Mouse (Mus musculus) stomach, adult 2 months (tissue): ENCODE data around the gene Ugp2. TPM values are rescaled to one million over a fixed set of nuclear protein-coding genes. Genes with fewer than 3 reads are reported as not detected.

Experiments used
- polyA plus RNA-seq: library from polyadenylated mRNA; depleted of rRNA; stranded (reverse); fragments of >200 nt; gene quantifications from 2 replicates; pipeline ENCODE4 v1.2.3, GENCODE M21; 2012; rRNA removed

Ugp2 gene
- 0.54 and 1.2 TPM in 2 replicates for polyA plus RNA-seq

DNA sequence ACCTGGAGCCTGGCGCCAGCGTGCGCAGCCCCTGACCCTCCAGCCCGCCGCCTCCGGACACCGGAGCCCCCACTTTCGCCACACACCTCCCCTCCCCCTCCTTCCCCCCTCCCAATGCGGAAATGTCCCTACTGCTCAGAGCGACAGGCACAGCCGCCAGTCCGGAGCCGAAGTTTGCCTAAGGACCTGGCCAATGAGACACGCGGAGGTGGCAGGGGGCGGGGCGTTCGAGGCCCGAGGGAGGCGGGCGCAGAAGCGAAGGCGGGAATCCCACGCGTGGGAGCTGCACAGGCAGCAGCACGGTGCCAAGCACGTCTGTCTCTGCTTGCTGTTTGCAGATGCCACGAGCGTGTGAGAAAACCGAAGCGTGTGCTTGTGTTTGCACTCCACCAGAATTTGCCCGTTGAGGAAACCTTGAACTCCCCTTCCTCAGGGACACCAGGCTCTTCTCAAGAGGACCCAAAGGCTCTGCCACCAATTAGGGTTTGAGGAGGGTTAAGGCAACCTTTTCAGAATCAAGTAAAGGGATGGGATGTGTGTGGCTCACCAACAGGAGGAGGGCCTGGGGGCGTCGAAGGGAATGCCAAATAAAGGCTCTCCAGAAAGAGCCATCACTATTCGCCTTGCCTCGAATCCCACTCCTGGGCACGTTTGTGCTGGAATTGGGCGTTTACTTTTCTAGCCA, at the start of gene Ugp2:
TSS of gene Ugp2 (minus strand) at position 80 of the 685 bp plus-strand sequence.

Other genes starting within 250 kb of the Ugp2 start
- gene Vps54, start 131.9 kb downstream of the Ugp2 start, polyA plus RNA-seq = 1.8 and 2.7 TPM in 2 replicates
- 0.26 and 0.83 TPM in 2 replicates for gene Wdpcp, start 201.0 kb upstream of the Ugp2 start, polyA plus RNA-seq
- 31.2 and 32.7 TPM in 2 replicates for gene Mdh1, start 201.2 kb upstream of the Ugp2 start, polyA plus RNA-seq